Mouse (Mus musculus) ovary, postnatal 10 days (tissue): Measurements from ENCODE around the gene Rap1b.
A peak's percentile ranks its signal among the peaks of the same experiment; 100 is the strongest.

Source experiments
- DNase-seq: peaks from one replicate; pipeline ENCODE4 v3.0.0; 2022; ENCODE audit warnings: low spot score

Rap1b gene

GRCm38 (mm10) chr10:117858241-117858640, 12.4 kb upstream of the Rap1b start:
- DNase-seq, result no peak

- DNase-seq, result no peak
Measured at GRCm38 (mm10) chr10:117856001-117856720, 10.3 kb upstream of the Rap1b start.

- DNase-seq, result no peak
Measured at GRCm38 (mm10) chr10:117852648-117853192, 6.9 kb upstream of the Rap1b start.

GRCm38 (mm10) chr10:117848981-117849380, 3.1 kb upstream of the Rap1b start:
- DNase-seq, result no peak

GRCm38 (mm10) chr10:117846796-117847195, 961 bp upstream of the Rap1b start:
- DNase-seq, result no peak

- DNase-seq, result no peak
Measured at GRCm38 (mm10) chr10:117846260-117846632, 411 bp upstream of the Rap1b start.

- peak; percentile 53 for DNase-seq
Measured at GRCm38 (mm10) chr10:117844782-117845596, 846 bp downstream of the Rap1b start.

GRCm38 (mm10) chr10:117844279-117844678, 1.6 kb downstream of the Rap1b start:
- no peak for DNase-seq

- no peak for DNase-seq
Measured at GRCm38 (mm10) chr10:117843690-117844089, 2.1 kb downstream of the Rap1b start.

GRCm38 (mm10) chr10:117841765-117842164, 4.1 kb downstream of the Rap1b start:
- no peak for DNase-seq

GRCm38 (mm10) chr10:117840431-117840995, 5.3 kb downstream of the Rap1b start:
- DNase-seq, result no peak

GRCm38 (mm10) chr10:117839737-117840136, 6.1 kb downstream of the Rap1b start:
- no peak for DNase-seq

GRCm38 (mm10) chr10:117838924-117839323, 6.9 kb downstream of the Rap1b start:
- DNase-seq, result no peak

- DNase-seq, result no peak
Measured at GRCm38 (mm10) chr10:117836354-117836753, 9.5 kb downstream of the Rap1b start.

- no peak for DNase-seq
Measured at GRCm38 (mm10) chr10:117835453-117835852, 10.4 kb downstream of the Rap1b start.

GRCm38 (mm10) chr10:117830797-117831196, 15.0 kb downstream of the Rap1b start:
- no peak for DNase-seq

GRCm38 (mm10) chr10:117829472-117830155, 16.2 kb downstream of the Rap1b start:
- no peak for DNase-seq

- DNase-seq, result no peak
Measured at GRCm38 (mm10) chr10:117829022-117829421, 16.8 kb downstream of the Rap1b start.

- no peak for DNase-seq
Measured at GRCm38 (mm10) chr10:117828536-117828935, 17.3 kb downstream of the Rap1b start.

GRCm38 (mm10) chr10:117824647-117825046, 21.2 kb downstream of the Rap1b start:
- DNase-seq, result no peak

GRCm38 (mm10) chr10:117824139-117824538, 21.7 kb downstream of the Rap1b start:
- DNase-seq, result no peak

GRCm38 (mm10) chr10:117823321-117823720, 22.5 kb downstream of the Rap1b start:
- no peak for DNase-seq
